Mouse (Mus musculus): ENCODE measurements around the gene Fscn2. TPM values are rescaled to one million over a fixed set of nuclear protein-coding genes. Genes with fewer than 3 reads are reported as not detected.
"Not testable (repeated sequence)": the region's sequence is repeated elsewhere in the genome, so short reads cannot be mapped to it uniquely, and the experiment has no call there.

Fscn2 gene
- total RNA-seq, 2 experiments from 2014 or later, result 0.52 to 0.98 TPM

DNA sequence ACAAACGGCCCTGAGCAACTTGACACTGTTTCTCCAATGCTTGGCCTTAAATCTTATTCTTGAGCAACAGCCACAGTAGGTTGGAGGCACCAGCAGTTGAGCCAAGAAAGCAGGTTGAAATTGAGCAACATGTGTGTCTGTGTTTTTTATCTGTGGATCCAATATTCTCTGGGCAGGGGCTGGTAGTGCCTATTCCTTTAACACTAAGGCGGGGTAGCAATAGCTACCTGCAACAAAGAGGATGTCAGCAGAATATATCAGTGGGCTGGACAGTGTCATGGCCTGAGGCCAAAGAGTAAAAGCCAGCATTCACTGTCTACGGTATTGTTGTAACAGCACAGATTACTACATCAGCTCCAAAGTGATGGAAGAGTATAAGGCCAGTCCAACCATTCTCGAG, 34.3 kb downstream of the Fscn2 start:
- DNase-seq (ENCODE audit: low spot score in 2 of 2), result no peak

DNA sequence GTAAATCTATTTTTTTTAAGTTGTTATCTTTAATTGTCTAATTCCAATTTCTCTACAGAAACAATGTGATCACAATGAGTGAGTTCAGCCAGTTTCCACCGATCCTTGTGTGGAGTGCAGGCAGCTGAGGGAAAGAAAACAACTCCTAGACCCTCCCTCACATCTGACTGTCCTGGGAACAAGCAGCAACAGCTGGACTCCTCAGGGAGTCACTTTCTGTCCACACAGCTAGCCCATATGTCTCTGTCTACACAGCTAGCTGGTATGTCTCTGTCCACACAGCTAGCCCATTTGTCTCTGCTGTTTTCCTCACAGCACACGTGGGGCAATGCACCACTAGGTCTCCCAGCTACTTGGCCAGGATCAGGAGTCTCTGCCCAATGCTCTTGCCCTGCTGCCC, 36.3 kb downstream of the Fscn2 start:
- no peak for DNase-seq (ENCODE audit: low spot score in 2 of 2)

DNA sequence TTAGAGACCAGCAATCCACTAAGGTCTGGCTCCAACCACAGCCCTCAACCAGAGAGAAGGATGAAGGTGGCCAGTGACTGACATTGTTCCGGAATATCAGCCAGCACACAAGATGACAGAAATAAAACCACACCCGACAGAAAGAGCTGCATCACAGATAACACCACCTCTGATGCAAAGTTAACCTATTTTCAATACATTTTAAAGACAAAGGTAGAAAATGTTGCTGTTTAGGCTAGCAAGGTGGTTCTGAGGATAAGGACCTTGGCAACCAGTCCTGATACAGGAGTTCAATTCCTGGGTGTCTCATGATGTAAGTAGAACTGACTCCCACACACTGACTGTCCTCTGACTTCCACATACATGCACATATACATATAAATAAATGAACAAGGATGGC, 38.0 kb downstream of the Fscn2 start:
- DNase-seq (ENCODE audit: low spot score in 2 of 2), result no peak

DNA sequence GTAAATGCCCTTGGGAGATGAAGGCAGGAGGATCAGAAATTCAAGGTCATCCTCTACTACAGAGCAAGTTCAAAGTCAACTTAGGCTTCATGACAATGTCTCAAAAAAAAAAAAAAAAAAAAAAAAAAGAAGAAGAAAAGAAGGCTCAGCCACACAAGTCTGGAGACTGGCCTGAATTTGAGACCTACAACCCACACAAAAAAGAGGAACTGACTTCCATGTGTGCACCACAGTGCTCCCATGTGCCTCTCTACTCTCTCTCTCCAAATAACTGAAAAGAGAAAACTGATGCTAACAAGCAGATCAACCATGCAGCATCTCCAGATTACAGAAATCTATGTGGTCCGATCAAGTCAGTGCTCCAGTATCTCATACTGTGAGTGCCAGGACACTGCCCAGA, 43.5 kb downstream of the Fscn2 start:
- DNase-seq (ENCODE audit: low spot score in 2 of 2), result no peak

DNA sequence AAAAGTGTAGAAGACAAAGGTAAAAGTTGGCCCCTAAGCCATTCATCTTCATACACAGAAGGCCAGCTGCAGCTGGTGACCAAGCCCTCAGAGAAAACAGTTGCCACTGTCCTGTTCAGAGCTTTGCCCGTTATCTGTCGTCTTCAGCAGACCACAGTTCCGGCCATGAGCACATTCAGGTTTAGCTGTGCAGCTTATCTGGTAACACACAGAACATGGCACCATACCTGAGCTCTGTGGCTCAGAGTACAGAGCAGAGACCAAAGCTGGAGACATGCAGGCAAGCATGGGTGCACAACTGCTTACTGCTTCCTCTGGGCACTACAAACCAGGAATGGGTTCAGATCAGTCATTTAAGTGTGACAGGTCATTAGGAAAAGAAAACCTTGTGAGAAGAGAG, 44.5 kb downstream of the Fscn2 start:
- DNase-seq (ENCODE audit: low spot score in 2 of 2), result no peak

DNA sequence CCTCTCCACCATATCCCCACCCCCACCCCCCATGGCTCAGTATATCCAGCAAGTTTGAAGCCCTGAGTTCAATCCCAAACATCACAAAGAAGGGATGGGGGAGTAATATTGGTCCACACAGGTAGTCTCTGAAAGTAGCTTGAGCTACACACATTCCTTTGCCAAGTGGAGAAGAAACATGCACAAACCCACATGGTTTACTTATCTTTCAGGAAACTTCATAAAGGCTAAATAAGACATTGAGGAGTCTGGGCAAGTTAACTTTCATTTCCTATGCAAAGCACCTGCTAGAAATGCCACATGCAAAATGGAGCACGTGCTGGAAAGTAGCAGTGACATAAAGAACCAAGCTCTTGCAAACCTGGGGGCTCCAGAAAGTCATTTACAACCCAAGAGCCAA, 45.1 kb downstream of the Fscn2 start:
- DNase-seq (ENCODE audit: low spot score in 2 of 2), result no peak

DNA sequence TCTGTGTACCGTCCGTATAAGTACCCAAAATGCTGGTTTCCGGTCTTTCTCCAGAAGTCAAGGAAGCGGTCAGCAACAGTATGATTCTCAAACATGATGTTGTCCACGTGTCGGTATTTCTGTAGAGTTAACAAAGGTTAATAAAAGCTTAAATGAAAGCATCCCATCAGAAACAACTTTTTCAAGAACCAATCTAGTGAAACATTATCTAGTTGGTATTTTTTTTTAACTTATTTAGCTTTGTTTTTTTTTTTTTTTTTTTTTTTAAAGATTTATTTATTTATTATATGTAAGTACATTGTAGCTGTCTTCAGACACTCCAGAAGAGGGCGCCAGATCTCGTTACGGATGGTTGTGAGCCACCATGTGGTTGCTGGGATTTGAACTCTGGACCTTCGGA, 52.3 kb downstream of the Fscn2 start:
- DNase-seq (ENCODE audit: low spot score in 2 of 2), result not testable (repeated sequence)

Small RNA genes within 50 kb of the gene (microRNA-seq; reads per million reads assigned to microRNA genes)
- gene Gm23419 (not detected), gene Mir6935 (not detected)

Other genes with a start within 250 kb of the Fscn2 start
- gene Slc38a10, start 210.2 kb upstream of the Fscn2 start, total RNA-seq (2021), result 100 to 1,000 TPM in 1 of 2 experiments, 10 to 100 TPM in 1; 88.6 to 100 TPM
- gene Bahcc1, start 128.6 kb upstream of the Fscn2 start, total RNA-seq (2021), result 10 to 100 TPM; 13.6 to 15.1 TPM
- gene Actg1, start 13.0 kb upstream of the Fscn2 start, total RNA-seq (2021), result 100 to 1,000 TPM; 861 to 883 TPM
- gene Faap100, start 17.2 kb downstream of the Fscn2 start, total RNA-seq (2021), result 10 to 100 TPM; 16.7 to 16.9 TPM
- gene Nploc4, start 76.2 kb downstream of the Fscn2 start, total RNA-seq (2021), result 10 to 100 TPM; 68.0 to 80.5 TPM
- 1 to 10 TPM in 1 of 2 experiments, not detected in 1; 4.6 TPM for gene Tspan10, start 81.1 kb downstream of the Fscn2 start, total RNA-seq (2021)
- gene Pde6g, start 92.0 kb downstream of the Fscn2 start, total RNA-seq (2021), result under 1 TPM in 1 of 2 experiments, not detected in 1; 0.39 TPM
- 10 to 100 TPM; 19.3 to 24.8 TPM for gene Oxld1, start 96.5 kb downstream of the Fscn2 start, total RNA-seq (2021)
- 10 to 100 TPM in 1 of 2 experiments, 1 to 10 TPM in 1; 8.9 to 10.1 TPM for gene Ccdc137, start 96.6 kb downstream of the Fscn2 start, total RNA-seq (2021)
- 10 to 100 TPM; 20.8 to 23.8 TPM for gene Arl16, start 106.1 kb downstream of the Fscn2 start, total RNA-seq (2021)
- gene Mrpl12, start 123.1 kb downstream of the Fscn2 start, total RNA-seq (2021), result 100 to 1,000 TPM; 116 to 122 TPM
- 10 to 100 TPM; 19.6 to 20.0 TPM for gene Slc25a10, start 130.3 kb downstream of the Fscn2 start, total RNA-seq (2021)
- gene Gcgr, start 169.2 kb downstream of the Fscn2 start, total RNA-seq (2021), result under 1 TPM in 1 of 2 experiments, not detected in 1; 0.26 TPM
- gene Mcrip1, start 188.2 kb downstream of the Fscn2 start, total RNA-seq (2021), result 10 to 100 TPM; 74.0 to 81.3 TPM
- 10 to 100 TPM; 80.7 to 99.3 TPM for gene Ppp1r27, start 189.6 kb downstream of the Fscn2 start, total RNA-seq (2021)
- gene P4hb, start 211.7 kb downstream of the Fscn2 start, total RNA-seq (2021), result 100 to 1,000 TPM; 527 to 538 TPM
- gene Arhgdia, start 220.1 kb downstream of the Fscn2 start, total RNA-seq (2021), result 100 to 1,000 TPM; 278 to 300 TPM
- 100 to 1,000 TPM; 112 to 113 TPM for gene Alyref, start 236.8 kb downstream of the Fscn2 start, total RNA-seq (2021)
- 10 to 100 TPM; 72.5 to 86.2 TPM for gene Anapc11, start 236.9 kb downstream of the Fscn2 start, total RNA-seq (2021)
- 1 to 10 TPM in 1 of 2 experiments, not detected in 1; 1.3 TPM for gene Npb, start 246.9 kb downstream of the Fscn2 start, total RNA-seq (2021)